Mouse (Mus musculus): ENCODE data around the gene Mllt10. TPM values are rescaled to one million over a fixed set of nuclear protein-coding genes. Genes with fewer than 3 reads are reported as not detected.

Gene Mllt10
- polyA plus RNA-seq, 1 experiment from 2014 or later: 52.2 TPM

DNA sequence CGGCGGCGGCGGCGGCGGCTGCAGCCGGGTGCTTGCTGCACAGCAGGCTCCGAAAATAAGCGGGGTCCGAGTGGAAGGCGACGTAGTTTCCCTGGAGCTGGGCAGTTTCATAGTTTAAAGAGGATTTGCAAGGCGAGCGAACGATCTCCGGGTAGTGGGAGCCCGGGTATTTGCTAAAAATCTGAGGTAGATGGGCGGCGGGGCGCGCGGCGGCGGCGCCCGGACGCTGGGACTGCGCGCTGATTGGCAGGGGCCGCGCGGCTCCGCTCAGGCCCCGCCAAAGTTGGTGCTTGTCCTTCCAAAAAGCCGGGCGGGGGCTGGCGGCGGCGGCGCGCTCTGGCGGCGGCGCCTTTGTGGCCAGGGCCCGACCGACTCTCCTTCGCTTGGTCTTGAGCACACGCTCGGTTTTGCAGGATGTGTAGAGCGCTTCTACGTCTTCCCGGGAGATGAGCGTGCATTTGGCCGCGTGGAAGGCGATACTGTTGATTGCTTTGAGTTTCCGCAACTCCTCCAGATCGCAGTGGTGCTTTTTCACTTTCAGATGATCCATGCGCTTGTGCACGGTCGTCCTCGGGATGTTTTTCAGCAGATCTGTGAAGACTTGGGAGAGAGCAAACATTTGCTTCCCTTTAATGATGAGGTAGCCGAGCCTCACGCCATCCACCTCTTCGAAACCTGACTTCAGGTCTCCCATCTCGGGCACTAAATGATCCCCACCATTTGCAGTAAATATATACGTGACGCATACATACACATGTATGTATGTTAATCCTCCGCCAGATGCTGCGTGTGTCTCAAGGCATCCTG, 7.2 kb upstream of the Mllt10 start:
- H3K36me3 ChIP-seq: no peaks in the 10 kb centered on the region
- no peaks in the 10 kb centered on the region for H3K27me3 ChIP-seq (replicated peaks)
- H3K4me1 ChIP-seq: peaks cover 10% of the 10 kb centered on the region; the same call in 1 of the 2 replicates
- WGBS: under 1% methylated on average over 70 of the region's 70 CpGs
- H3K4me2 ChIP-seq: peak overlapping the region; percentile 78
- H3K27ac ChIP-seq: peak overlapping the region; percentile 97
- H3K9me3 ChIP-seq: no peaks in the 10 kb centered on the region
- H3K9ac ChIP-seq: peak overlapping the region; percentile 84
- ATAC-seq (ENCODE audit: insufficient read depth, low FRiP score, low read depth): peak; percentile 78
- peak overlapping the region; percentile 81 for H3K4me3 ChIP-seq (replicated peaks)

DNA sequence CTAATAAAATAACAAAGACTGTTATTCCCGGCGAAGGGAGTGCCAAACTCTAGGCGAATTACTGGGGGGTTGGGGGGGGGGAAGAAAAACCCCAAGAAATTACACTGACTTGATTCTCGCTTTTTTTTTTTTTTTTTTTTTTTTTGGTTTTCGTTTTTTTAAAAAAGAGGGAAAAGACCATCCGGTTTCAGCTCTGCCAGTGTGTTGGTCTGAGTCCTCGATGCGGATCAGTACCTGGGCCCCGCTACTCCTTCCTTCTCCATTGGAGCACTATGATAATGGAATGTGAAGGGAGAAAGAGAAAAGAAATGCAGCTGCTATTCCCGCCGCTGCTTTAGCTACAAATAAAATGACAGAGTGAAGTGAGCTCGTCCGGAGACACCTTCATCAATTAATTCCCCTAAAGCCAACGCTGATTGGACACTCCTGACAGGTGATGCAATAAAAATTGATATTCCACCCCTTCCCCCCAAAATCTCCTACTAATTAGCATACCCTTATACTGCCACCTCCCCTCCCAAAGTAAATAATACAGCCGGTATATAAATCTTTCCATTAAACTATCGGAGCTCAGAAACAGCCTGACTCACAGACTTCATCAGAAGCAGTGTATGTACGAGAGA, 6.5 kb upstream of the Mllt10 start, which contains the start of gene Skida1:
TSS of gene Skida1 (minus strand) at position 599 of the 623 bp plus-strand sequence.
- Histone ChIP-seq H3K36me3 (no peaks in the 10 kb centered on the region), H3K27me3 (replicated peaks) (no peaks in the 10 kb centered on the region), H3K9me3 (no peaks in the 10 kb centered on the region), H3K4me3 (replicated peaks) (peak within 1 kb of the TSS; percentile 81), H3K27ac (peak within 1 kb of the TSS; percentile 97), H3K4me1 (peaks cover 9% of the 10 kb centered on the region; the same call in 1 of the 2 replicates), H3K4me2 (peak within 1 kb of the TSS; percentile 78), H3K9ac (peak within 1 kb of the TSS; percentile 84)
- peak; percentile 45 for ATAC-seq (ENCODE audit: insufficient read depth, low FRiP score, low read depth)
- WGBS: 2% methylated on average over 17 of the region's 17 CpGs

DNA sequence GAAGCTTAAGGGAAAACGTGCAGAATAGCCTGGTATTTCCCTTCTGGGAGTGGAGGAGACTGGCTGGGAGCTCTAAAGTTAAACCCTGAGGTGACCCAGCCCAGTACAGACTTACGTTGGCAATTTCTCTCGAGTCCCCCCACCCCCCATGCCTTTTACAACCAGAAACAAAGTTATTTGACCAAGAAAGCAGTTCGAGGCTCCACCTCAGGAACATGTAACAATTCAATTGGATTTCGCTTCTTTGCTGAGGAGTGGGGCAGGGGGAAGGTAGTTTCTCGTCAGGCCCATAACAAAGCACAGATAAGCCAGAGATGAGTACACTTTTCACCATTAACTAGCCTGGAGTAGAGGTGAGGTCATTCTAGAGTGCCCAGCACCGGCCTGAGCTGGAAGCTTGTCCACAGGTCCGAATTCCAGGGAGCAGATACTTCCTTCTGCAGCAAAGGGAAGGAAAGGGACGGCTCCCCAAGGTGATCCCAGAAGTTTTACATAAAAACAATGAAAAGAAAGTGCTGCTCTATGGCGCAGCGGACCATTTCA, 5.7 kb upstream of the Mllt10 start:
- H3K4me1 ChIP-seq: peaks cover 9% of the 10 kb centered on the region; the same call in 1 of the 2 replicates
- ATAC-seq (ENCODE audit: insufficient read depth, low FRiP score, low read depth): peak; percentile 41
- peak overlapping the region; percentile 78 for H3K4me2 ChIP-seq
- peak overlapping the region; percentile 81 for H3K27ac ChIP-seq
- H3K9ac ChIP-seq: no peak overlapping the region
- H3K9me3 ChIP-seq: no peaks in the 10 kb centered on the region
- no peaks in the 10 kb centered on the region for H3K27me3 ChIP-seq (replicated peaks)
- 17% methylated on average over 11 of the region's 11 CpGs for WGBS
- no peaks in the 10 kb centered on the region for H3K36me3 ChIP-seq
- peak overlapping the region; percentile 81 for H3K4me3 ChIP-seq (replicated peaks)

DNA sequence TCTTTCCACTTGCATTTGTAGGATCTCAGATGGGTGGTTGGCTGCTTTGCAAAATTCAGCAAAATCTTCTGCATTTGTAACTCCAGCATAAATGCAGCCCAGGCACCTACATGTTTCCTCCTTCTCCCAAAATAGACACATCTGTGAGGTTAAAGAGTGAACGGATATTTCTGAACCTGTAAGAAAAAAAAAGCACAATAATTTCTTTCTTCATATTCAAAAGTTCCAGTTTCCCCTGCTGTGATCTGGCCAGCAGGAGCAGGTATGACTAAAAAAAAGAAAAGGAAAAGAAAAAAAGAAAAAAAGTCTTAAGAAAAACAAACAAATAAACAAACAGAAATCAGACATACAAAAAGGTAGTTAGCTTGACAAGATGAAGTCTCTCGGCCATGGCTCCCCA, 5.0 kb upstream of the Mllt10 start:
- no peak overlapping the region for H3K4me3 ChIP-seq (replicated peaks)
- H3K9me3 ChIP-seq: no peaks in the 10 kb centered on the region
- H3K27me3 ChIP-seq (replicated peaks): no peaks in the 10 kb centered on the region
- peak overlapping the region; percentile 78 for H3K4me2 ChIP-seq
- H3K4me1 ChIP-seq: peaks cover 9% of the 10 kb centered on the region; the same call in 1 of the 2 replicates
- no peak for ATAC-seq (ENCODE audit: insufficient read depth, low FRiP score, low read depth)
- no peak overlapping the region for H3K9ac ChIP-seq
- H3K36me3 ChIP-seq: no peaks in the 10 kb centered on the region
- WGBS: 34% methylated on average over 2 of the region's 2 CpGs
- peak overlapping the region; percentile 81 for H3K27ac ChIP-seq

DNA sequence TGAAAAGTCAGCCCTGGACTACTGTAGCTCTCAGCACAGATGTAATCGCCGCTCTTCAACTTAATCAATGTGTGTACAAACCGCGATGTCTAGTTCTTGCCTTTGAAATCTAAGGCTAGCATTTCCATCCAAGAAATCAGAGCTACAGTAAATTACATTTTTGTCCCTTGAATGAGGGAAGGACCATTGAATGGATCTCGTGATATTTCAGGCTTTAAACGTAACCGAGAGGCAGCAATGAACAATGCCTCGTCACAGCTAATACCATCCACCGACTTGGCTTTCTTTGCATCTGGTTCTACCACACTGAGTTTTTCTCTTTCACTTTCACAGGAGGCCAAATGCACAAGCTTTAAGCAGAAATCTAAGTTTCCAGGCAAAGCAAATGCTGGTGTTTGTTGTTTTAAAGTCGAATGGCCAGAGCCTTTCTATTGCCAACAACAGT, 4.5 kb upstream of the Mllt10 start:
- H3K4me2 ChIP-seq: peak overlapping the region; percentile 78
- ATAC-seq (ENCODE audit: insufficient read depth, low FRiP score, low read depth): no peak
- H3K27ac ChIP-seq: peak overlapping the region; percentile 81
- no peaks in the 10 kb centered on the region for H3K9me3 ChIP-seq
- no peaks in the 10 kb centered on the region for H3K36me3 ChIP-seq
- peak overlapping the region; percentile 14; the same call in 1 of the 2 replicates for H3K4me3 ChIP-seq (replicated peaks)
- 23% methylated on average over 10 of the region's 10 CpGs for WGBS
- no peaks in the 10 kb centered on the region for H3K27me3 ChIP-seq (replicated peaks)
- peaks cover 9% of the 10 kb centered on the region; the same call in 1 of the 2 replicates for H3K4me1 ChIP-seq
- H3K9ac ChIP-seq: no peak overlapping the region

DNA sequence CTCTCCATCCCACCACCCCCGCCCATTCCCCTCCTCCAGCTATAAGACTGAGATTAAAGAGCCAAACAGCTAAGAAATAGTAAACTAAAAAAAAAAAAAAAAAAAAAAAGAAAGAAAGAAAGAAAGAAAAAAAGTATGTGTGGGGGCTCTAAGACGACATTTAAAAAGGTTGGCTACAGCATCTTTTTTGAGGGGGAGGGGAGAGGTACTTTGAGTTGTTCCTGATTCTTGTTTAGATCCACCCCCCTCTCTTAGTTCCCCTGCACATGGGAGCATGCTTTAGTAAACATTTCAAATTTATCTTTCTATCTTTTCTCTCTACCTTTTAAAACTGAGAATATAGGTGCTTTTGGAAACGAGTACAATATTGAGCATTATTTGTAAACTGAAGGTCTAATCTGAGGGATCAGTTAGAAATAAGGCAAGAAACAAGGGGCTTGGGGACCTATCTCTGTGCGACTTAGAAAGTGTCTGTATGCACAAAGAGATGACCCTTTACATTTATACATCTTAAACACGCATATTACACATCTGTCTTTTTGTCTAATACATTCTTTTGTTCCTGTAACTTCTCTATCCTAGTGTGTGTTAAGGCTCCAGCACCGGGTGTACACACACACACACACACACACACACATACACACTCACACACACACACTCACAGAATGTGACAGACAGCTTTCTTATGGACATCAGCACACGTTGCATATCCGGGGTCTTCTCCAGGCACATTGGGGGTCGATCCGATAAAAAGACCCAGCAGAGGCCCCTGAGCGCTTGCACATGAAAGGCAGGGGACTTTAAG, 3.8 kb upstream of the Mllt10 start:
- Histone ChIP-seq H3K9me3 (no peaks in the 10 kb centered on the region), H3K27ac (no peak overlapping the region; the same call in 1 of the 2 replicates)

DNA sequence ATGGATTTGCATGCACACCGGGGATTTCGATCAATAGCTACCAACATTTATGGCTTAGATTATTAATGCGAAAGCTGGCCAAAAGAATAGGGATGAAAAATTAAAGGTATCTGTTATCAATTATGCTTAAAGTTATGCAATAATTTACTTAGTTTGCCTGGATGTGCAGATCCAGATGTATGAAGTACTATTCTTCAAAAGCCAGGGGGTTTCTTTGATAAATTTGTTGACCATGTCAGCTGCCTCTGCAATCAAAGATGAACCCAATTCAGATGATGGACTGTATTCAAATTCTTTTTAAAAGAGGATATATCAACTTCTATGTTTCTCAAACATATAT, 3.2 kb upstream of the Mllt10 start:
- WGBS: 79% methylated on average over 3 of the region's 3 CpGs
- Histone ChIP-seq H3K9ac (no peak overlapping the region), H3K4me1 (peaks cover 9% of the 10 kb centered on the region; the same call in 1 of the 2 replicates), H3K9me3 (no peaks in the 10 kb centered on the region), H3K4me2 (no peak overlapping the region), H3K27me3 (replicated peaks) (no peaks in the 10 kb centered on the region), H3K27ac (no peak overlapping the region), H3K36me3 (no peaks in the 10 kb centered on the region), H3K4me3 (replicated peaks) (no peak overlapping the region)
- no peak for ATAC-seq (ENCODE audit: insufficient read depth, low FRiP score, low read depth)

More for the DNA sequence above, 3.8 kb upstream of the Mllt10 start:
- Histone ChIP-seq H3K27me3 (replicated peaks) (no peaks in the 10 kb centered on the region), H3K36me3 (no peaks in the 10 kb centered on the region), H3K4me1 (peaks cover 9% of the 10 kb centered on the region; the same call in 1 of the 2 replicates), H3K9ac (no peak overlapping the region), H3K4me3 (replicated peaks) (no peak overlapping the region; the same call in 1 of the 2 replicates), H3K4me2 (peak overlapping the region; percentile 78)
- 47% methylated on average over 11 of the region's 11 CpGs for WGBS
- ATAC-seq (ENCODE audit: insufficient read depth, low FRiP score, low read depth): no peak

DNA sequence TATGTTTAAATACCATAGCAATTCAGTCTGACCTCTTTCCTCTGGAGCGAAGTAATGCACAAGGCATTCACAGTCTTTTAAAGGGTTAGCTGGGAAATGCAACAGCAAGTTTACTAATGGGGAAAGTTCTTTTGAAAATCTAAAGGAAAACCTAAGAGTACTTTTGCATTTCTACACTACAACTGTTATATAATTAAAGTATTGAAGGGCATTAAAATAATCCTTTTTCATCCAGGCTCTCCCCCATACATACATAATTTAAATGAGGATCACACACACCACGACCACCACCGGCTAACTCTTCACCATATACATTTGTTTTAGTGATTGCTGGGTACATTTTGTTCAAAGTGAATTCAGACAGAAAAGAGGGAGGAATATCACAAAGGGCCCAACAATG, 2.5 kb upstream of the Mllt10 start:
- H3K36me3 ChIP-seq: no peaks in the 10 kb centered on the region
- WGBS: 73% methylated on average over 3 of the region's 3 CpGs

DNA sequence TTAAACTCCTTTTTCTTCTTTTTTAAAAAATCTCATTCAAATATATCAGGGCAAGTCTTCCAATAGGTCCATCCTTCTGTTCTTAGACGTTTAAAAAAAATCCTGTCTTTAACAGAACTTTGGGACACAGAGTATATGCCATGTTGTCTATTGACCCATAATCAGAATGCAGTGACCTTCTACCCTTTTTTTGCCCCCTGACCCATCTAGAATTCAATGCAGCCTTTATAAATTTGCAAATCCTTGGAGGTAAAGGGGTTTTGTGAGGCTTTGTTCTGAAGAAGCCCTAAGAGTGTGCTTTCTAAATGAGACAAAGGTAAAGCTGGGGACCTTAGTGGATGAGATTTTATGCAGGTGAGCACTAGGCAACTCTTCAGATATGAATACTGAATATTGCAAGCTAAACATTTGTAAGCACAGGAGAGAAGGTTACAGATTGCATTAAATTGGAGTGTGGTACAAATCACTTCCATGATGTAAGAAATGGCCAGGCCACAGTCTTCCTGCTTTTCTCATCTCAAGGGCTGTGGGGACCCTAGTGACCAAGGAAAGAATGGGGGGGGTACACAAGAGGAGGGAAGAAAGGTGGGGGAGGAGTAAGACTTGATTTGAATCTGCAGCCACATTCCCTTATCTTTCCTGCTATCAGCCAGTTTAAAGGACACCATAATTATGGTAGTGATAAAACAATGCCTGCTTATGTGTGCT, 1.6 kb upstream of the Mllt10 start:
- Histone ChIP-seq H3K4me1 (peaks cover 9% of the 10 kb centered on the region; the same call in 1 of the 2 replicates), H3K4me2 (no peak overlapping the region), H3K9me3 (no peaks in the 10 kb centered on the region), H3K27me3 (replicated peaks) (no peaks in the 10 kb centered on the region), H3K36me3 (no peaks in the 10 kb centered on the region), H3K27ac (peak overlapping the region; percentile 6; the same call in 1 of the 2 replicates), H3K9ac (no peak overlapping the region), H3K4me3 (replicated peaks) (no peak overlapping the region)
- 63% methylated on average over 1 of the region's 1 CpGs for WGBS
- no peak for ATAC-seq (ENCODE audit: insufficient read depth, low FRiP score, low read depth)

More for the DNA sequence above, 2.5 kb upstream of the Mllt10 start:
- Histone ChIP-seq H3K4me1 (peaks cover 9% of the 10 kb centered on the region; the same call in 1 of the 2 replicates), H3K4me2 (no peak overlapping the region), H3K27ac (no peak overlapping the region), H3K9me3 (no peaks in the 10 kb centered on the region), H3K4me3 (replicated peaks) (no peak overlapping the region), H3K9ac (no peak overlapping the region), H3K27me3 (replicated peaks) (no peaks in the 10 kb centered on the region)
- no peak for ATAC-seq (ENCODE audit: insufficient read depth, low FRiP score, low read depth)

DNA sequence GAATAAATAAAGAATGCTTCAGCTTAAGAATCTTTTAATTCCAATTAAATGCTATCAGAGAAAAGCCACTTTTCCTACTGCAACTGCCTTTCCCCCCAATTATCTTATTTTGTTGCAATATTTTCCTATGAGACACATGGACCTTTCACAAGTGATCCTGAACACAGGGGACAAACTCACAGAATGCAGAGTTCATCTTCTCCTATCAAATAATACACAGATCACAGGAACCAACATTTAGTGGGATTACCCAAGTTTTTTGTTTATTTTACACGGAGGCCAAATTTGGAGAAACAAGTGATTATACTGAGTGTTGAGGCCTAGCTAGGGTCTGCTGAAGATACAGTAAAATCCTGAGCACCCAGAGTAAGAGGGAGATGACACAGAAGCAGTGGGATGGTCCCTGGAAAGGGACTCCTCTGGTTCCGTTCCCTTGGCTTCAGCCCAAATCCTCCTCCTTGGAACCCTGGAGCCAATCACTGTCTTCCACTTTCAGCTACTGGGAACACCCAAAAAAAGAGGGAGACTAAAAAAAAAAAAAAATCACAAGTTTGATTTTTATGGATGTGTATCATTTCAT, 996 bp upstream of the Mllt10 start:
- Histone ChIP-seq H3K27ac (peak overlapping the region; percentile 6; the same call in 1 of the 2 replicates), H3K9me3 (no peaks in the 10 kb centered on the region), H3K27me3 (replicated peaks) (no peaks in the 10 kb centered on the region), H3K36me3 (no peaks in the 10 kb centered on the region), H3K9ac (no peak overlapping the region), H3K4me3 (replicated peaks) (no peak overlapping the region), H3K4me2 (no peak overlapping the region), H3K4me1 (peaks cover 9% of the 10 kb centered on the region; the same call in 1 of the 2 replicates)
- ATAC-seq (ENCODE audit: insufficient read depth, low FRiP score, low read depth): no peak
- WGBS: 32% methylated on average over 2 of the region's 2 CpGs
